Mouse (Mus musculus): ENCODE measurements around the gene Serpinb2.

Serpinb2 gene

DNA sequence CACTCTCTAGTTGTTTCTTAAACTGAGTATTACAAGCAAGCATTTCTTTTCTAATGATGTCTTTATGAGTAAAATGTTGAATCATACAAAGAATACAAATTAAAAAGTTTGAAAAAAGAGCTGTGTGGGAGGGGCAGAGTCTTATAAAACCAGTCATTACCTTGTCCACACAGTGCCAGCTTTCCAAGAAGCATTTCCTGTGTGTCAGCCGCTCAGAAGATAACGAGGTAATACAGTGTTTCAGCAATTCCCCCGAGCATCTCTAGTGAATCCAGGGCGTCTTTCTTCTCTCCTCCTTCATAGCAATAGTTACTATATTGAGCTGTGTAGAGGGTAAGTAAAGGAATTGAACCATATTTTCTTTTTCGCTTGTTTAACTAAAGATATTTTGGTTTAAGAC, at the start of gene Serpinb2:
Gene Serpinb2 (plus strand): TSS at position 172 of the 400 bp plus-strand sequence.
- DNase-seq = no peak

GRCm38 (mm10) chr1:107479909-107480308, 31.3 kb upstream of the Serpinb2 start:
- no peak for DNase-seq

GRCm38 (mm10) chr1:107481452-107481851, 29.8 kb upstream of the Serpinb2 start:
- DNase-seq = peak; percentile 74

GRCm38 (mm10) chr1:107489577-107489976, 21.6 kb upstream of the Serpinb2 start:
- peak; percentile 2 for DNase-seq

DNA sequence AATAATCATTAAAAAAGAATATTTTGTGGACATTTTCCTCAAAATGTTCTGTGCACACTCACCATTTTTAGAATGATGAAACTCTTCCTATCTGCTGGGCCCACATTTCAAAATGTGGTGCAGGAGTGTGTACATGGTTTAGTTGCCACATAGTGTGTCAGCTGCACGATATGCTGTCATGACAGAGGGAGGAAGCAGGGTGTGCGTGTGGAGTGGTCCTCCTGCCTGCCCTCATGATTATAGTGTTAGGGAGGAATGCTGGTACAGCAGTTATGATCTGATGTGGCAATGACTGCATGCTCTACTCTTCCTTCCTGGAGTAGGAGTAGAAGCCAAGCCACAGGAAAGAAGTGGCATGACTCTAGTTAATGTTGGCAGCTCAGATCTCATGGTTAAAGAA, 14.4 kb upstream of the Serpinb2 start:
- DNase-seq = no peak

DNA sequence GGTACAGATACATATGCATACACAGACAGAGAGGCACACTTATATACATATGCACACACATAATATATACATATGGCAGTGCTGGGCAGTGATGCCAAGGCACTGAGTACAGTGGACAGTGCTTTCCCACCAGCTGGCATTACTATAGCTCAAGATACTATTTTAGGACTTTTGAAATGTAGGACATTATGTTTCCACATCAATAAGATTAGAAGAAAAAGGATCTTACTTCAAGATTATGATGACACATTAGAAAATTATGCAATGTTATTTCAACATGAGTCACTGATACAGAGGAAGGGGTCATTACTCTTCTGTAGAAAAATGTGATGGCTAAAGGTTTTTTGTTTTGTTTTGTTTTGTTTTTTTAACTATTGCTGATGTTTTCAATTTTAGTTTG, 9.2 kb upstream of the Serpinb2 start:
- no peak for DNase-seq

DNA sequence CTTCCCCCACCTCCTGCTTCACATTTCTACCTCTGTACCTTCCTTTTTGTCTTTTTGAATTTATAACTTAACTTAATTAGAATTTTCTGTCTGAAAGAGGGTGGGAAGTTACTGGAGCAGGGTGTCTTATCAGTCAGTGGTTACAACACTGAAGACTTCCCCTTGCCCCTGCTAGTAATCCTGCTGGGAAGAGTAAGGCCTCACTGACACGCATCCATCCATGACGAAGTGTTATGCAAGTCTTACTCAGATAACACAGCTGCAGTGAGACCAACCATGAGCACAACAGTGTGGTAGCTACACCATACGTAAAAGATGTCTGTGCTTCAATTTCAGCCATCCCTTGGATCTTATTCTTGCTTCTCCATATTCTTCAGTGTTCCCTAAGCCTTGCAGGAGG, 7.9 kb upstream of the Serpinb2 start:
- no peak for DNase-seq

DNA sequence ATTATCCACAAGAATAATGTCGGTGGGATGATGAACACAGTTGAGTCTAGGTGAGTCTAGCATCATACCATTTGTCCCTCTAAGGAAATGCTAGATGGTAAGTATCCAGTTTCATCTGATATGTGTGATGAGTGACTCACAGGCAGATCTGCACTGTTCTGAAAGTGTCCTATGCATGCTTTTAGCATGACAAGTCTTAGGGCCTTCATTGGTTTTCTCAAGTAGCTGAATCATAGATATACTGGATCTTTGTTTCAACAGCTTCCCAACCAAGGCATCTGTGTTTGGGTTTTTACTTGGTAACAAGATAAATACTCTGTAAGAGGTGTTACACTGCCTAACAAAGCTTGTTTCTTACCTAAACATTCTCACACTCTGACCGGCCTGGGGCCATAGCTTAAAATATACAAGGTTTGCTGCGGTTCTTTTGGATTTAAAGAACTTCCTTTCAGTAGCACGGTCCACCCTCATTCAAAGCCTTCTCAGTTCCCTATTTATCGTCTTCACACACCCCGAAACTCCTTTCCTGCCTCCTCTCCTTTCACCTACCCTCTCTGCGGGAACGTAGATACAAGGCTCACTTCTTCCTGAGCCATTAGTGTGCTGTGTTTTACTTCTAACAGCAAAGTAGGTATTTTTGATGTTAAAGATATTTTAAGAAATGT, 5.2 kb upstream of the Serpinb2 start:
- no peak for DNase-seq

- DNase-seq = no peak
These were observed 1.2 kb downstream of the Serpinb2 start for GRCm38 (mm10) chr1:107512194-107513138.

GRCm38 (mm10) chr1:107513530-107513929, 2.3 kb downstream of the Serpinb2 start:
- DNase-seq = no peak

DNA sequence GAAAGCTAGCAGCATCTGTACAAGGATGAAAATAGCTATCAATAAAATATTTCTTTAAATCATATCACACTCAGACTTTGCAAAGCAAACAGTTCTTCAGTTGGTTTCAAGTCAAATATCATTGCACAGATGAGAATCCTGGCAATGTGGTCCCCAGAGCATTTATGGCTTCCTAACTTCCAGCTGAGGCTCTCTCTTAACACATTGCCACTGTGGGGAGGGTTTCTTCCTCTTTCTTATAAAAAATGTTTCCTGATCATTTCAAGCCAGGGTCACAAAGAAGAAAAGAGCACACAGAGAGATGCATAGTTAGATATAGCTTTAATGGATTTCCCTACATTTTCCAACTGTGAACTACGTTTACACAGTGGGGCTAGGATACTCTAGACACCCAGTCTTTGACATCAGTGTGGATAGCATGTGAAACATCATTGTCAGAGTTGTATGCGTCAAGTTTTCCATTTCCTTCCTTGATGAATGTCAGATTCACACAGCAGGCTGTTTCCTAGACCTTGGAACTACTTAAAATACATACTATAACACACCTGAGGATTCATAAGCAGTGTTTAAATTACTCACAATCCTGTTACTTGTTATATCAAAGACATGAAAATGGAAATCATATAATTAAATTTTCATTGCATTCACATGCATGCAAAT, 4.7 kb downstream of the Serpinb2 start:
- DNase-seq = no peak

DNA sequence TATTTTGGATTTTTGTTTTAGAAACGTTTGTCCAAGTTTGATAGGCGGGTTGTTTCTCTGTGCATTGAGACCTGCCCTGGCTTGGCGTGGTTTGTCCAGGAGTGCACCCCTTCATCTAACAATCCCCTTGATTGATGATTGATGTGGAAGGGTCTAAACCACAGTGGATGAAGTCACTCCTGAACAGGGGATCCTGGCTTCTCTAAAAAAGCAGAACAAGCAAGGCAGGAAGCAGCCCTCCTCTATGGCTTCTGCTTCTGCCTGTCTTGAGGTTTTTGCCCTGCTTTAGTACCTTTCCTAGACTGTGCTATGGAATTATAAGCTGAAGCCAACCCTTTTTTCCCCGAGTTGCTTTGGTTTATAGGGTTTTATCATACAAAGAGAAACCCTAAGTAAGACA, 14.4 kb downstream of the Serpinb2 start:
- DNase-seq = no peak

GRCm38 (mm10) chr1:107528325-107529078, 17.3 kb downstream of the Serpinb2 start:
- no peak for DNase-seq

GRCm38 (mm10) chr1:107529365-107530052, 18.3 kb downstream of the Serpinb2 start:
- DNase-seq = no peak

GRCm38 (mm10) chr1:107533736-107534135, 22.5 kb downstream of the Serpinb2 start:
- no peak for DNase-seq

- DNase-seq = no peak
These were observed 26.2 kb downstream of the Serpinb2 start for GRCm38 (mm10) chr1:107537435-107537834.

DNA sequence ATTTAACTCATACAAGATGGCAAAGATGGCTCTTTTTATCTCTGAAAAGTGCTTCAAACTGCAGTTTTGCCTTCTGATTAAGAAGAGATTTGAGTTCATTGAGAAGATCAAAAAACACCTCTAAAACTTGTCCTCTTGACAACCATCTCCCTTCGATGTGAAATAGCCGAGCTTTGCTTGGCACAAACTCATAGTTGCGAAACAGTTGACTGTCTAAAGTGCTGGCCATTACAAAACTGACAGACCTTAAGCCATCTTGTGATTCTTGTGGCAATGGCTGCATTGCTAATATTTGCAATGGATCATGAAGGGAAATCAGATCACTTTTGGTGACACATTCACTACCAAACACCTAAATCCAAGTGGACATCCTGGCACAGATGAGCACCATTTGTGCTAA, 48.3 kb downstream of the Serpinb2 start:
- DNase-seq = no peak

DNA sequence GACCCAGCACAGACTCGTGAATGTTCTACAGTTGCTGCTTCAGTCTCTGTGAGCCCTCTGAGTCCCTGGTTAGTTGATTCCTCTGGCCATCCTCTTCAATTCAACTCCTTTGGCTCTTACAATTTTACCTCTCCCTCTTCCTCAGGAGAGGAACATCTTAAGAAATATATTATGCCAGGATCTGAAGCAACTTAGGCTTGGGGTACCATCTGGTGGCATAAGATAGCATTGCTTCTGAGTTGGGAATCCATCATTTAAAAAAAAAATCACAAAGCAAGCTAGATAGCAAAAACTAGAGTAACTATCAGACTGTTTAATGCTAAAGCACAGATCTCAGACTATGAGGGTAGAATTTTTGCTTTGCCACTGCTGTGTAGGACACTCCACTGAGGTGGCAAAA, 50.9 kb downstream of the Serpinb2 start:
- no peak for DNase-seq

DNA sequence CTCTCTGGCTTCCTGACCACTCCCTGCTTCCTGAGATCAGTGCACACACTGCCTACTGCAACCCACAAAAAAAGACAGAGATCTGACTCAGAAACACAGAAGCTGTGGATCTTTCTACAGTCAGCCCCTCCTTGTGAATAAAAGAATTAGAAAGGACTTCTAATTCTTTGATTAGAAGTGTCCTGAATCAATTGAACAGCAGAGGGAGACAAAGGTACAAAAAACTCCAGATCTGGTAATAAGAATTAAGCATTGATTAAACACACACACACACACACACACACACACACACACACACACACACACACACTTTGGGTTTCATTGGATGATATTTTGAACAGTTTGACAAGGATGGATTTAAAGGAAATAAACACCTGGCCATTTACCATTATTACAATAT, 54.4 kb downstream of the Serpinb2 start:
- DNase-seq = no peak

- DNase-seq = no peak
These were observed 64.9 kb downstream of the Serpinb2 start for GRCm38 (mm10) chr1:107576094-107576493.

DNA sequence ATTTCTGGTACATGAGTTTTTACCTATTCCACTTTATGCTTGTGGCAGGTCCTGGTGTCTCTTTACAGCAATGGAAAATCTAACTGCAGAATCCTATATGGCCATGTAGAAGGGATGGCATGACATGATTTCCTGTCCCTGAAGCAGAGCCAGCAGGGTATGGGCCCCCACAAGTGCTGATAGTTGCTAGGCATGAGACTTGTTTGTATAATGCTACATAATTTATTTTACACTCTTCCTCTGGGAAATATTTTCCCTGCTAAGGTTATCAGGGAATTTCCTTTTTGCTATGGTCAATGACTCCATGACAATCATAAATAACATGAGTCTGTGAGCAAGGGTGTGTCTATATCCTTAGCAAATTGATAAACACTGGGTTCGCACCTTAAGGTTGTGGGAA, 66.3 kb downstream of the Serpinb2 start:
- no peak for DNase-seq

- DNase-seq = no peak
These were observed 70.0 kb downstream of the Serpinb2 start for GRCm38 (mm10) chr1:107581220-107581619.
